Mouse (Mus musculus) forebrain, embryonic 14.5 days (tissue): ENCODE results near the gene Susd3. TPM values are rescaled to one million over a fixed set of nuclear protein-coding genes. Genes with fewer than 3 reads are reported as not detected.

Experiments used
- ATAC-seq: fragments of 200-750 bp; cut with Nextera tagmentation; 2 replicates; pipeline ENCODE4 v1.8.0; 2017; ENCODE audit warnings: mild to moderate bottlenecking, moderate library complexity
- DNase-seq: peaks from one replicate; pipeline ENCODE4 v3.0.0-alpha.2; 2015; ENCODE audit warnings: low spot score
- H3K27ac ChIP-seq: fragments of 300-500 bp; sonication (generic); 2 replicates; pipeline ENCODE4 v1.5.1; 2014; ENCODE audit warnings: low read depth, mild to moderate bottlenecking, control low read depth, low read length, moderate library complexity
- H3K27me3 ChIP-seq: fragments of 300-500 bp; sonication (generic); replicated peaks from 2 replicates; pipeline ENCODE4 v1.6.1; 2014; ENCODE audit warnings: low read length, control low read depth, mixed read lengths; ENCODE audit not compliant: control insufficient read depth, insufficient read depth
- H3K36me3 ChIP-seq: fragments of 300-500 bp; sonication (generic); 2 replicates; pipeline ENCODE4 v1.6.1; 2014; ENCODE audit warnings: low read length, control low read depth; ENCODE audit not compliant: control insufficient read depth, insufficient read depth
- H3K4me1 ChIP-seq: fragments of 300-500 bp; sonication (generic); 2 replicates; pipeline ENCODE4 v1.6.1; 2014; ENCODE audit warnings: antibody characterized with exemption, low read length, control low read depth; ENCODE audit not compliant: control insufficient read depth, insufficient read depth
- H3K4me2 ChIP-seq: fragments of 300-500 bp; sonication (generic); 2 replicates; pipeline ENCODE4 v1.6.1; 2014; ENCODE audit warnings: mild to moderate bottlenecking, control low read depth, low read length
- H3K4me3 ChIP-seq: fragments of 300-500 bp; sonication (generic); 2 replicates; pipeline ENCODE4 v1.5.1; 2014; ENCODE audit warnings: low read depth, low read length, control low read depth
- H3K9ac ChIP-seq: fragments of 300-500 bp; sonication (generic); 2 replicates; pipeline ENCODE4 v1.6.1; 2014; ENCODE audit warnings: mild to moderate bottlenecking, low read length, control low read depth, moderate library complexity
- H3K9me3 ChIP-seq: fragments of 300-500 bp; sonication (generic); replicated peaks from 2 replicates; pipeline ENCODE4 v1.6.1; 2016; ENCODE audit warnings: low read length, control low read depth, mixed read lengths; ENCODE audit not compliant: control insufficient read depth
- WGBS: fragments of 180-500 bp; shearing (Covaris S2); extraction: QIAGEN DNeasy Blood & Tissue Kit; methylation state at CpG from one replicate; pipeline ENCODE4 v1.1.7; 2014; 5-methylcytosine and 5-hydroxymethylcytosine counted together
- polyA plus RNA-seq: library from polyadenylated mRNA; unstranded; fragments of >200 nt; fragmentation: Nextera tagmentation; extraction: Ambion mirVana; gene quantifications from 2 replicates; pipeline ENCODE4 v1.2.1, GENCODE M21; 2014

Gene Susd3
- polyA plus RNA-seq, 1 experiment from 2014 or later, result 1.4 TPM

DNA sequence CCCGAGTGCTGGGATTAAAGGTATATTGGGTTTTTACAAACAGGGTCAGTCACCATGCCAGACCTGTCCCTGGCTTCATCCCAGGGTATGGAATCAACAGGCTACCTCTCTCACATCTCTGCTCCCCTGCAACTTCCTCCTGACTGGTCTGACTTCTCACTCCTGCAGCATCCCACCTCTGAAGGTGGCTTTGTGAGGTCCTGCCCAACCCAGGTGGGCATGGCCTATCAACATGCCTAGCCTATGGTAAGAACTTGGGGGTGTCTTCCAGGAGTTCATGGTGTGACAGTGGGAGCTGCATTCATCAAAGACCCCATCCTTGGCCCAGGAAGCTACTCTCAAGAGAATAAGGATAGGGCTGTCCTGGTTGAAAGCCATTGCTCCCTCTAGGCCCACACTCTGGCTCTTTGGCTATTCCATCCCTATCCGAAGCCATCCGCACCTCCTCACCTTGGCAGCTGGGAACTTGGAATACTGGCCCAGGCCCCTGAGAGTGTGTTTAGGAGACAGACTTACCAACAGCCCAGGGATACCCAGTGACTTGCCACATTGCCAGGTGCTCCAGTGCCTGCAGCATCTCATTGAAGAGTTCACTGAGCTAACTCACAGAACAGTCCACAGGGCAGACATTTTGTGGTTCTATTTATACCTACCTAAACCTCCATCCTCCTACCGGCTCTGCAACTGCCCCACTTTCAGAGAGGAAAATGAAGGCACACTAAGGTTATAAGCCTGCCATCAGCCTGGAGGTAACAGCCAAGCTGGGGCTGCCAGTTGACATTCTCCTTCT, 35.6 kb downstream of the Susd3 start:
- no peak overlapping the region for H3K4me3 ChIP-seq
- no peaks in the 10 kb centered on the region for H3K9me3 ChIP-seq
- H3K27ac ChIP-seq, result no peak overlapping the region
- H3K9ac ChIP-seq, result no peak overlapping the region
- no peak for DNase-seq
- no peaks in the 10 kb centered on the region for H3K27me3 ChIP-seq
- H3K4me1 ChIP-seq, result peaks cover 27% of the 10 kb centered on the region
- H3K36me3 ChIP-seq, result no peaks in the 10 kb centered on the region
- 80% methylated on average over 4 of the region's 4 CpGs for WGBS
- no peak for ATAC-seq
- H3K4me2 ChIP-seq, result no peak overlapping the region

DNA sequence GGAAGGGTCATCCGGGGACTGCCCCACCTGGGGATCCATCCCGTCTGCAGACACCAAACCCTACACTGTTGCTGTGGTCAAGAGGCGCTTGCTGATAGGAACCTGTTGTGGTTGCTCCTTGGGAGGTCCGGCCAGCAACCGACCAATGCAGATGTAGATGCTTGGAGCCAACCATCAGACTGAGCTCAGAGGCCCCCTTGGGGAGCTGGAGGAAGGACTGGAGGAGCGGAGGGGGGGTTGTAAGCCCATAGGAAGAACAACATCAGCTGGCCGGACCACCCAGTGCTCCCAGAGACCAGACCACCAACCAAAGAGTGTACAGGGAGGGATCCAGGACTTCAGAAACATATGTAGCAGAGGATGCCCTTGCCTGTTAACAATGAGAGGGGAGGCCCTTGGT, 39.2 kb downstream of the Susd3 start:
- ATAC-seq (no peak), DNase-seq (no peak)
- H3K9ac ChIP-seq, result no peak overlapping the region
- no peaks in the 10 kb centered on the region for H3K27me3 ChIP-seq
- H3K4me3 ChIP-seq, result no peak overlapping the region
- 73% methylated on average over 7 of the region's 7 CpGs for WGBS
- H3K4me1 ChIP-seq, result peaks cover 21% of the 10 kb centered on the region
- no peaks in the 10 kb centered on the region for H3K9me3 ChIP-seq
- no peak overlapping the region for H3K4me2 ChIP-seq
- H3K36me3 ChIP-seq, result no peaks in the 10 kb centered on the region
- no peak overlapping the region for H3K27ac ChIP-seq

DNA sequence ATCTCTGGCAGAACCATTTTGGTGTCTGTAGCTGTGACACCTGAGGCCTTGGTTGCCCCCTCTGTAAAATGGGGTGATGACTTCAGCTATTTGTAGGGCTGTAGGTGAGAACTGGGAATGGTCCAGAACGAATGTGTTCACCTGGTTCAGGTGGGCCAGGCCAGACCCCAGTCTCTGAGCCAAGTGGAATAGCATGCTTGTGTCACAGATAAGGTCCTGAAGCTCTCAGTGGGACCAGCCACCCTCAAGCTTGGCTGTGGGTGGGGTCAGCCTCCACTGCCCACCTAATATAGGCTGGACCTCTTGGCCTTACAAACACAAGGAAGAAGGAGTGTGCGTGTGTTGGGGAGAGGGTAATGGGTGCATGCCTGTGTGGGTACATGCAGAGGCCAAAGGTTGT, 42.2 kb downstream of the Susd3 start:
- H3K27ac ChIP-seq, result no peak overlapping the region
- no peaks in the 10 kb centered on the region for H3K27me3 ChIP-seq
- no peak for DNase-seq
- H3K4me3 ChIP-seq, result no peak overlapping the region
- no peak for ATAC-seq
- no peaks in the 10 kb centered on the region for H3K36me3 ChIP-seq
- no peaks in the 10 kb centered on the region for H3K9me3 ChIP-seq
- no peak overlapping the region for H3K4me2 ChIP-seq
- H3K4me1 ChIP-seq, result peaks cover 4% of the 10 kb centered on the region; the same call in 1 of the 2 replicates
- no peak overlapping the region for H3K9ac ChIP-seq
- 100% methylated on average over 2 of the region's 2 CpGs for WGBS

DNA sequence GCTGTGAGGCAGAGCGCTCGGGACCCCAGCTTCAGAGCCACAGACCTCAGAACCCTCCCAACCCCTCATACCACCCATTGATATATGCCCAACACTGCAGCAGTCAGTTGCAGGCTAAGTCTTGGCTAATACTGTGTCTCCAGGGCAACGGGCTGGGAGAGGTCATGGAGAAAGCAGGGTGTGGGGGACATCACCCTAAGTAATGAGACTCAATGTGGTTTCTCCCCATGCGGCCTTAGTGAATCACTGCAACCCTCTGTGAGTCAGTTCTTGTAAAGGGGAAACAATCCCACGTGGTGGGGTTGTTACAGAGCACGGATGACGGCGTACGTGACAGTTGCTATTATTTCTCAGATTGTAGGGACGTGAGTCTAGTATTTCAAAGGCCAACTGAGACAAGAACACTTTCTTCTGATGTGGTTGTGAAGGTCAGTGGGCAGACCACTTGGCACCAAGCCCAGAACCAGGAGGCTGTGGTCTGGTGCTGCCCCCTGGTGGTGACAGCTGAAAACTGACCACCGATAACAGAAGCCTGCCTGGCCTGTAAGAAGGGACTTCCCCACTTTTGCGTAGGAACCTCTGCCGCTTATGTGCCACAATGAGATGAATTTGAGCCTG, 43.0 kb downstream of the Susd3 start:
- no peak overlapping the region for H3K9ac ChIP-seq
- 0 out of 2 replicates have a peak, but pooled peaks cover 4% of the 10 kb centered on the region for H3K4me1 ChIP-seq
- H3K4me3 ChIP-seq, result no peak overlapping the region
- ATAC-seq, result peak; percentile 55
- 23% methylated on average over 13 of the region's 13 CpGs for WGBS
- H3K9me3 ChIP-seq, result no peaks in the 10 kb centered on the region
- H3K27ac ChIP-seq, result no peak overlapping the region
- DNase-seq, result peak; percentile 78
- no peaks in the 10 kb centered on the region for H3K36me3 ChIP-seq
- no peak overlapping the region for H3K4me2 ChIP-seq
- H3K27me3 ChIP-seq, result no peaks in the 10 kb centered on the region

DNA sequence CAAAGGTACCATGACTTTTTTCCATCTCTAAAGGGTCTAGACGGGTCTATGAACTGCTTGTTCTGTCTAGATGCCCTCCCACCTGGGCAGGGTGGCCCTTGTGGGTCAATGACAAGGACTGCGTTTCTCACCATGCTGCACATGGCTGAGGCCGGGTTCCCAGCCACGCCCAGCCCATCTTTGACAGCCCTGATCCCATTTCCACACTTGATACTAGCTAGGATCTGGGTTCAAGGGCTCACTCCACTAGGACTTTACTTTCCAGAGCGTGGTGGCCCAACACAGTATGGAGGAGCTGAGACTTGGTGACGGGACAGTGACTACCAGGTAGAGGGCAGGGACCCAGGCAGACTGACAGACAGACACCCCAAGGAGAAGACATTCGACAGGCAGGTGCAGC, 46.0 kb downstream of the Susd3 start:
- no peaks in the 10 kb centered on the region for H3K9me3 ChIP-seq
- no peak overlapping the region for H3K9ac ChIP-seq
- H3K36me3 ChIP-seq, result no peaks in the 10 kb centered on the region
- no peak for DNase-seq
- H3K27ac ChIP-seq, result no peak overlapping the region
- WGBS, result 90% methylated on average over 7 of the region's 7 CpGs
- no peaks in the 10 kb centered on the region for H3K27me3 ChIP-seq
- H3K4me3 ChIP-seq, result no peak overlapping the region
- ATAC-seq, result no peak
- no peak overlapping the region for H3K4me2 ChIP-seq
- H3K4me1 ChIP-seq, result 0 out of 2 replicates have a peak, but pooled peaks cover 4% of the 10 kb centered on the region

DNA sequence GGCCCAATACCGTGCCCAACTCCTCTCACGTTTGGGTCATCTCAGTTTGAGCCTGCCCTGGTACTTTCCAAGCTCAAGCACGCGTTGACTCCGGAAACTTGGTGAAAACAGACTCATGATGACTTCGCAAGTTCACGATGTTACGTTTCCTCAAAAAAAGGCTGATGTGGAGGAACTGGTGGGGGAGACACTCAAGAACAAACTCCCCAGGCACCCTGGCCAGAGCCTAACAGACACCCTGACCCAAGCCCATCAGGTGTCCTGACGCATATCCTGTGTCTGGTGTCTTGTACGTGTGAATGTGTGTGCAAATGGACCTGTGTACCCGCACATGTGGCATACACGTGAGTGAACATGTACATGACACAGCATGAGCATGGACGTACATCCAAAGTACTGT, 47.8 kb downstream of the Susd3 start:
- WGBS, result 92% methylated on average over 13 of the region's 13 CpGs
- Histone ChIP-seq H3K4me3 (no peak overlapping the region), H3K27me3 (no peaks in the 10 kb centered on the region), H3K36me3 (no peaks in the 10 kb centered on the region), H3K4me2 (no peak overlapping the region), H3K27ac (no peak overlapping the region), H3K9ac (no peak overlapping the region), H3K4me1 (0 out of 2 replicates have a peak, but pooled peaks cover 4% of the 10 kb centered on the region), H3K9me3 (no peaks in the 10 kb centered on the region)
- ATAC-seq (no peak), DNase-seq (no peak)

DNA sequence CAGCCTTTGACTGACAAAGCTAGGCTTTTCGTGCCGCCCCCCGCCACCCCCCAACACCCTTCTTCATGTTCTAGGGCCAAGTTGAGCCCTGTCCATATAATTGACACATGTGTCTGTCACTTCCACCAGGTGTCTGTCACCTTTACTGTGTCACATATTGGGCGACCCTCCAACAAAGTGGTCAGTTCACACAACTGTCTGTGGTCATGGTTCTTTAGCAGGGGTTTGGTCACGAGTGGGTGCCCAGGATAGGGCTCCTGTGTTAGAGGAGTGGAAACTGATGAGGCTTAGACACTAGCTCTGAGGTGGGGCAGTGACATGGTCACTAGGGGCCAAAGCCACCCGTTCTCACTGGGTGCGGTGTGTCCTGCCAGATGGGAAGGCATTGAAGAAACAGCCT, 48.6 kb downstream of the Susd3 start:
- Histone ChIP-seq H3K4me3 (no peak overlapping the region), H3K9me3 (no peaks in the 10 kb centered on the region), H3K27me3 (no peaks in the 10 kb centered on the region), H3K27ac (no peak overlapping the region), H3K4me2 (no peak overlapping the region), H3K4me1 (no peaks in the 10 kb centered on the region), H3K36me3 (no peaks in the 10 kb centered on the region), H3K9ac (no peak overlapping the region)
- DNase-seq, result no peak
- no peak for ATAC-seq
- 88% methylated on average over 7 of the region's 7 CpGs for WGBS

DNA sequence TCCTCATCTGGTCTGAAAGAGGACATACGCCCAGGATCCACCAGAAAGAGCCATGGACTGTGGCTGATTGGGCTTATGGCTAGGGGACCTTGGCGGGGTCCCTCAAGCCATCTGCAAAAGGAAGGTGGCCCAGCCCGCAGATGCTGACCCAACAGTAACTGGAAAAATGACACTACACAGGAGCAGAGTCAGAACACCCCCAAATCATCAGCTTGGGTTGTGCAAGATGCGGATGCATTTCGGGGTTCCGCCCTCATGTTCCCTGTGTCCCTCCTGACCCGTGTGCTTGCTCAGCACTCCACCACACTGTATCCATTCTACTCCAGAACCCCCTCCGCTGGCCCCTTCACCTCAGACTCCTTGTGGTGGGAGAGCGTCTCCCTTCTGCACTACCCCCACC, 49.8 kb downstream of the Susd3 start:
- DNase-seq, result no peak
- Histone ChIP-seq H3K36me3 (no peaks in the 10 kb centered on the region), H3K27ac (no peak overlapping the region), H3K9ac (no peak overlapping the region), H3K4me1 (no peaks in the 10 kb centered on the region), H3K4me3 (no peak overlapping the region), H3K9me3 (no peaks in the 10 kb centered on the region), H3K4me2 (no peak overlapping the region), H3K27me3 (no peaks in the 10 kb centered on the region)
- ATAC-seq, result no peak
- 92% methylated on average over 9 of the region's 9 CpGs for WGBS

DNA sequence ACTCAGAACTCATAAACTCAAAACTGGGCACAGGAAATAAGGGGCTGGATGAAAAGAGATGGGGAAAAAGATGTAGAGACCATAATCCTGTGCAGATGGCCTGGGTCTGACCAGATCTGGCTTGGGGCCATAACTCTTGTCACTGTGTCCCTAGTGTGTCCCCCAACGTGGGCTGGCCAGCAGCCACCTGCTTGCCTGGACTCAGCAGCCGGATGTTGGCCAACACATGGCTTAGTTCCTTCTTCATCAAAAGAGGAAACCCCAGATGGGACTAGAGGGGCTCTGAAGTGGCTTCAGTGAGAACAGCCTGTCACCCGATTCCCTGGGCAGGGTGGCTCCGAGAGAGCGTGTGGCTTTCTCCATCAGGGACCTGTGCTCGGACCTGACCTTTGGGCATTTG, 51.7 kb downstream of the Susd3 start:
- Histone ChIP-seq H3K36me3 (no peaks in the 10 kb centered on the region), H3K27me3 (no peaks in the 10 kb centered on the region), H3K4me3 (no peak overlapping the region), H3K4me2 (no peak overlapping the region), H3K9ac (no peak overlapping the region), H3K4me1 (peaks cover 4% of the 10 kb centered on the region; the same call in 1 of the 2 replicates), H3K9me3 (no peaks in the 10 kb centered on the region), H3K27ac (no peak overlapping the region)
- ATAC-seq (no peak), DNase-seq (no peak)
- 83% methylated on average over 6 of the region's 6 CpGs for WGBS
